Mouse (Mus musculus) Muller cell, postnatal 12 days (primary cell): ENCODE data around the gene Nhlrc3.
A peak's percentile ranks its signal among the peaks of the same experiment; 100 is the strongest.

Experiments used
- DNase-seq: peaks from one replicate; pipeline ENCODE4 v3.0.0-alpha.2; 2015; ENCODE audit errors: inconsistent ontology term

Nhlrc3 gene

GRCm38 (mm10) chr3:53463046-53463764 lies at the start of gene Nhlrc3, which contains the start of gene Proser1:
Nhlrc3 (minus strand) TSS chr3:53463332.
Proser1 (plus strand) TSS chr3:53463666.
- DNase-seq: peak; percentile 99

- no peak for DNase-seq
Measured at GRCm38 (mm10) chr3:53502428-53502827, 39.3 kb upstream of the Nhlrc3 start.

- DNase-seq: no peak
Measured at GRCm38 (mm10) chr3:53498351-53498905, 35.3 kb upstream of the Nhlrc3 start.

GRCm38 (mm10) chr3:53488353-53488752 lies 25.2 kb upstream of the Nhlrc3 start, which contains the start of gene Stoml3:
Stoml3 (plus strand) TSS chr3:53488653.
- DNase-seq: no peak

- DNase-seq: no peak
Measured at GRCm38 (mm10) chr3:53486996-53487576, 24.0 kb upstream of the Nhlrc3 start.

GRCm38 (mm10) chr3:53486561-53486960 lies 23.4 kb upstream of the Nhlrc3 start:
- DNase-seq: no peak

GRCm38 (mm10) chr3:53483414-53484059 lies 20.4 kb upstream of the Nhlrc3 start:
- DNase-seq: no peak

GRCm38 (mm10) chr3:53478419-53479046 lies 15.4 kb upstream of the Nhlrc3 start:
- no peak for DNase-seq

GRCm38 (mm10) chr3:53477468-53477867 lies 14.3 kb upstream of the Nhlrc3 start:
- DNase-seq: no peak

- peak; percentile 20 for DNase-seq
Measured at GRCm38 (mm10) chr3:53475889-53476288, 12.8 kb upstream of the Nhlrc3 start.

GRCm38 (mm10) chr3:53474179-53474578 lies 11.0 kb upstream of the Nhlrc3 start:
- DNase-seq: no peak

GRCm38 (mm10) chr3:53472061-53472460 lies 8.9 kb upstream of the Nhlrc3 start:
- DNase-seq: no peak

GRCm38 (mm10) chr3:53469650-53470049 lies 6.5 kb upstream of the Nhlrc3 start:
- no peak for DNase-seq

GRCm38 (mm10) chr3:53467356-53467755 lies 4.2 kb upstream of the Nhlrc3 start:
- no peak for DNase-seq

- no peak for DNase-seq
Measured at GRCm38 (mm10) chr3:53466481-53466880, 3.3 kb upstream of the Nhlrc3 start.

GRCm38 (mm10) chr3:53465330-53465729 lies 2.2 kb upstream of the Nhlrc3 start:
- DNase-seq: no peak

GRCm38 (mm10) chr3:53464146-53464698 lies 1.1 kb upstream of the Nhlrc3 start:
- no peak for DNase-seq

- DNase-seq: no peak
Measured at GRCm38 (mm10) chr3:53463765-53464114, 608 bp upstream of the Nhlrc3 start.

GRCm38 (mm10) chr3:53462701-53463045 lies 459 bp downstream of the Nhlrc3 start:
- no peak for DNase-seq

GRCm38 (mm10) chr3:53460106-53460505 lies 3.0 kb downstream of the Nhlrc3 start:
- DNase-seq: no peak

- DNase-seq: no peak
Measured at GRCm38 (mm10) chr3:53457750-53458149, 5.4 kb downstream of the Nhlrc3 start.

GRCm38 (mm10) chr3:53454984-53455383 lies 8.1 kb downstream of the Nhlrc3 start:
- DNase-seq: no peak
